In the genomic region with DNA sequence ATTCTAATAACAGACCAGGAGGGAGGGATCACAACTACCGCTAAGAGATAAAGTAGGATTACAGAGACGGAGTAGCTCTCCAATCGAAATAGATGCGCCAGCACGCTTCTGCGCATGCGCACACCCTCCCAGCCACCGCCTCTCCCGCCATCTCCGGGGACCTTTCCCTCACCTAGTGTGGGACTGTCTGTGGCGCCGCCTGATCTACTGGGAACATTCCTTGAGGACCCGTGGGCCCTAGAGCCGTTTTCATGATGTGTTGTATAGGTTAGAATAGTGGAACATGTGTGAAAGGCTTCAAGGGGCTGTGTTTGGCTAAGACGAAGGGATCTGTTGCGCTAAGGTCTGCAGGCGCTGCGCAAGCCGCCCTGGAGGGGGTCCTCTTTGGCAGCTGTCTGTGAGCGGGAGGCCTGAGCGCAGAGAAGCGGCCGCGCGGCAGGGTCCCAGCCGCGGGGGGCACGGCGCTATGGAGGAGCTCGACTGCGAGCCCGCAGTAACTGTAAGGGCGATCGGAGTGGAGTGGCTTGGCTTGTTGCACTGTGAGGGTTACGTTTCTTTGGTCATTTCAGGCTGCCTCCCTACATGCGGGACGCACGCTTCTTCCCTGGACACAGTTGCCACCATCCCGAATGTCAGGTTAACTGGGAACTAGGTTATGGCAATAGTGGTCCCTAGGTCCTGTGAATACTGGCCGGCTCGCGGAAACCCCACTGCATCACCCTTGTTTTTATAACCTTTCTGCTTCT, we compare ENCODE assay signal across 8 mouse cellular contexts. TPM values are rescaled to one million over a fixed set of nuclear protein-coding genes. Genes with fewer than 3 reads are reported as not detected.
DNase-seq lines count a peak whose midpoint lies in the region; ATAC-seq and TF ChIP-seq lines count a peak whose summit lies in the region.

Nup85 (plus strand) TSS at position 371 of the 746 bp plus-strand sequence.

- peak within 1 kb of the TSS; percentile 84 for H3K27ac ChIP-seq in hindbrain, embryonic 13.5 days

- no peaks in the 10 kb centered on the region for H3K9me3 ChIP-seq in hindbrain, embryonic 13.5 days

- H3K4me1 ChIP-seq in hindbrain, embryonic 13.5 days (replicated peaks) = peaks cover 21% of the 10 kb centered on the region

- no peak for TF ChIP-seq CTCF in Patski (IDR thresholded peaks at IDR 0.05)

- DNase-seq in Patski (ENCODE audit: low read depth, low spot score) = peak; percentile 53
- DNase-seq in cerebellum, postnatal 14 days = peak; percentile 99
- peak; percentile 94 to 97 for DNase-seq in frontal cortex, postnatal 14 days (ENCODE audit: low spot score in 2 of 2)
- peak; percentile 97 to 99 for DNase-seq in layer of hippocampus, postnatal 25 days (ENCODE audit: extremely low spot score in 1 of 2, low spot score in 1 of 2)
- DNase-seq in lung, postnatal 25 days (ENCODE audit: low spot score) = peak; percentile 96
- DNase-seq in retina, embryonic 14.5 days (ENCODE audit: low spot score) = peak; percentile 99
- DNase-seq in thymus, postnatal 4 days = peak; percentile 99

- CTCF ChIA-PET in Patski (lab: Charles Lee) = interaction anchor here (0.9 to 1.6 kb wide), 4 partner anchors 15 to 72 kb away, joined by 3 read pairs; partner anchors contain the start of gene Nt5c

- peak within 1 kb of the TSS; percentile 78 for H3K4me3 ChIP-seq in hindbrain, embryonic 13.5 days

- no peaks in the 10 kb centered on the region for H3K27me3 ChIP-seq in Patski
- H3K27me3 ChIP-seq in hindbrain, embryonic 13.5 days = no peaks in the 10 kb centered on the region

- POLR2A ChIA-PET in Patski (lab: Charles Lee) = interaction anchor here (0.6 kb wide), 1 partner anchor 29 kb away, joined by 3 read pairs; no protein-coding TSS in a partner anchor

- peak within 1 kb of the TSS; percentile 82 for H3K4me2 ChIP-seq in hindbrain, embryonic 13.5 days

- H3K9ac ChIP-seq in hindbrain, embryonic 13.5 days = peak within 1 kb of the TSS; percentile 83

- WGBS in hindbrain, embryonic 13.5 days = 0% methylated on average over 42 of the region's 42 CpGs

- ATAC-seq in Patski = no peak
- ATAC-seq in hindbrain, embryonic 13.5 days (ENCODE audit: low FRiP score) = peak; percentile 89

- H3K36me3 ChIP-seq in hindbrain, embryonic 13.5 days = peaks cover 25% of the 10 kb centered on the region

- in situ Hi-C loops in Patski (cut with MboI; ENCODE audit: low pct_unique_long_range_greater_than_20kb) = no loop called here

RNA-seq across cellular contexts. Expression of gene Nup85, which starts in this region (rescaled TPM):
- 78.9 TPM for polyA plus RNA-seq in Patski (2021)
- polyA plus RNA-seq in hindbrain, embryonic 13.5 days (2015; fragmentation: Nextera tagmentation; extraction: Ambion mirVana) = 109 and 110 TPM in 2 replicates
- total RNA-seq in layer of hippocampus, postnatal 25 days (2021) = 10 to 100 TPM; 44.5 to 44.9 TPM
